Mouse (Mus musculus) G1E (cell line): ENCODE results near the gene Man1a. TPM values are rescaled to one million over a fixed set of nuclear protein-coding genes. Genes with fewer than 3 reads are reported as not detected.

Experiments
- ATAC-seq: 2 replicates; pipeline ENCODE4 v1.8.0; 2016; ENCODE audit warnings: mild to moderate bottlenecking; ENCODE audit not compliant: insufficient number of reproducible peaks, poor library complexity, low FRiP score, severe bottlenecking; ENCODE audit errors: extremely low read depth
- DNase-seq: peaks from one replicate; pipeline ENCODE4 v3.0.0; 2012; ENCODE audit warnings: low spot score
- H3K27me3 ChIP-seq: 2 replicates; pipeline ENCODE4 v1.6.1; 2012; ENCODE audit warnings: mild to moderate bottlenecking, low read length, inconsistent platforms; ENCODE audit not compliant: insufficient read depth
- H3K36me3 ChIP-seq: replicated peaks from 2 replicates; pipeline ENCODE3; 2012; ENCODE audit warnings: mild to moderate bottlenecking, inconsistent platforms
- H3K4me1 ChIP-seq: 2 replicates; pipeline ENCODE4 v1.6.1; 2012; ENCODE audit warnings: low read depth, low read length, inconsistent platforms, mixed read lengths; ENCODE audit not compliant: insufficient read depth
- H3K4me3 ChIP-seq: 2 replicates; pipeline ENCODE4 v1.5.1; 2012; ENCODE audit warnings: low read depth, mild to moderate bottlenecking, inconsistent platforms, low read length, moderate library complexity, mixed read lengths
- H3K9me3 ChIP-seq: replicated peaks from 2 replicates; pipeline ENCODE4 v1.6.1; 2012; ENCODE audit warnings: inconsistent platforms
- CTCF ChIP-seq: IDR thresholded peaks from 2 replicates; pipeline ENCODE4 v1.5.1; 2012; ENCODE audit warnings: low read depth, low read length, inconsistent platforms, mixed read lengths
- GATA1 ChIP-seq: IDR thresholded peaks from 2 replicates; pipeline ENCODE4 v1.6.1; 2012; ENCODE audit warnings: borderline replicate concordance, low read length, inconsistent platforms, mixed read lengths
- GATA2 ChIP-seq: IDR thresholded peaks from 2 replicates; pipeline ENCODE4 v1.6.1; 2012; ENCODE audit warnings: low read depth, low read length, inconsistent platforms, borderline replicate concordance
- POLR2AphosphoS5 ChIP-seq: IDR thresholded peaks from 2 replicates; pipeline ENCODE4 v1.6.1; 2012; ENCODE audit warnings: low read depth, low read length, inconsistent platforms; ENCODE audit not compliant: insufficient replicate concordance
- TAL1 ChIP-seq: conservative IDR thresholded peaks from 2 replicates; pipeline ENCODE4 v1.6.1; 2012; ENCODE audit warnings: low read depth, low read length, inconsistent platforms, mixed read lengths
- polyA plus RNA-seq: library from polyadenylated mRNA; stranded (reverse); fragments of >175 nt; gene quantifications from 2 replicates; pipeline ENCODE4 v1.2.3, GENCODE M21; 2012
- total RNA-seq, 2 experiments: library from RNA; stranded (forward) in 1 of 2; stranded (reverse) in 1 of 2; fragments of 200-1000 nt in 1 of 2; fragments of >200 nt in 1 of 2; fragmentation: Nextera tagmentation in 1 of 2; gene quantifications; 2 replicates each; pipeline ENCODE4 v1.2.3; 2014 to 2017

Man1a gene
- total RNA-seq (2014; fragmentation: Nextera tagmentation), result 6.6 TPM in 1 of 2 replicates, not detected in the other
- under 0.01 and 0.05 TPM in 2 replicates for total RNA-seq (2017)
- polyA plus RNA-seq, result 0.03 TPM in 1 of 2 replicates, not detected in the other

DNA sequence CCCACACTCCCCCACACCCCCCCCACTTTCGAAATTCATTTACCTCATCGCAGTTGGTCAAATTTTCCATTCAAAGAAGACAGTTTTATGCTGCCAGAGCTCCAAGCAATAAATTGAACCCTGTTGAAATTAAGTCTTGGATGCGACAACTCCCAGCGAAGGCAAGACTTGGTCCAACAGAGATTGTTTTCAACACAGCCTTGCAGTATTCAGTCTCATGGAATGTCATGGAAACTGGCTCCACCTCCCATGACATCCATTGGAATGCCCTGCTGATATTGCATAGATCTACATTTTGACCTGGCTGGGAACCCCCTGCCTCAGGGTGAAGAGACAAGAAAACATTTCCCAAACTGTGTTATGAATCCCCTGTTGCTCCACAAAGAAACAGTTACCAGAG, at the start of gene Man1a:
Man1a (minus strand) TSS at position 190 of the 400 bp plus-strand sequence.
- DNase-seq (no peak), ATAC-seq (no peak)
- no peak within 1 kb of the TSS for H3K4me3 ChIP-seq
- TF ChIP-seq GATA1 (no peak), POLR2AphosphoS5 (no peak), CTCF (no peak), GATA2 (no peak), TAL1 (no peak)
- no peaks in the 10 kb centered on the region for H3K27me3 ChIP-seq
- H3K36me3 ChIP-seq, result no peaks in the 10 kb centered on the region
- no peaks in the 10 kb centered on the region for H3K4me1 ChIP-seq
- peaks cover 19% of the 10 kb centered on the region for H3K9me3 ChIP-seq

DNA sequence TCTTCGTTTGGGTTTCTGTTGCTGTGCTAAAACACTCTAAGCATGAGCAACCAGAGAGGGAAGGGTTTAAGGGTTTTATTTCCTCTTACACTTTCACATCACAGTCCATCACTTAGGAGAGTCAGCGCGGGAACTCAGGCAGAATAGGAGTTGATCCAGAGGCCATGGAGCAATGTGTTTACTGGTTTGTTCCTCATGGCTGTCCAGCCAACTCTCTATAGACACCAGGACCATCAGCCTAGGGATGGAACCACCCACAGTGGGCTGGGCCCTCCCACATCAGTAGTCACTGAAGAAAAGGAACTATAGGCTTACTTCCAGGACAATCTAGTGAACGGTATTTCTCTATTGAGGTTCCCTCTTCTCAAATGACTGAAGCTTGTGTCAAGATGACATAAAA, 45.4 kb upstream of the Man1a start:
- no peak for TF ChIP-seq TAL1
- TF ChIP-seq GATA1, result no peak
- no peak for ATAC-seq
- Histone ChIP-seq H3K36me3 (no peaks in the 10 kb centered on the region), H3K9me3 (no peaks in the 10 kb centered on the region), H3K4me1 (no peaks in the 10 kb centered on the region), H3K4me3 (no peak overlapping the region), H3K27me3 (no peaks in the 10 kb centered on the region)
- DNase-seq, result no peak

DNA sequence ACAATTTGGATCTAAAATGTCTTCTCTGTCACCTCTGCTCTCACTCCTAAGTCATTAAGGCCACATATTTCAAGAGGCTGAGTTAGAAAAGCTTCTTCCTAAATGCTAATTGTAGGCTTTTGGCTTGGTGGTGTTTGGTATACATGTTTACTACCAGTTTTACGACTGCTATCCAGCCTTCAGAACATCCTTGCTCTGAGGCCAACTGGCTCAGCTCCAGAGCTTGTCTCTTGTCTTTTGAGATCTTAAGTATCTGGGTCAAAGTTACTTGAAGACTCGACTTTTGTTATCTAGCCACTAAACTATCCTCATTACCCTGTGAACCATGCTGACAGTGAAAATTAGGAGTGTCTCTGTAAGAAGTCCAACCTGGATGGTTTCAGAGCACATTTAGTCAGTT, 44.0 kb upstream of the Man1a start:
- Histone ChIP-seq H3K4me3 (no peak overlapping the region), H3K9me3 (no peaks in the 10 kb centered on the region), H3K27me3 (no peaks in the 10 kb centered on the region), H3K4me1 (no peaks in the 10 kb centered on the region), H3K36me3 (no peaks in the 10 kb centered on the region)
- TF ChIP-seq GATA2, result no peak
- TF ChIP-seq CTCF, result no peak
- no peak for TF ChIP-seq GATA1
- no peak for TF ChIP-seq POLR2AphosphoS5
- no peak for TF ChIP-seq TAL1
- DNase-seq (no peak), ATAC-seq (no peak)

DNA sequence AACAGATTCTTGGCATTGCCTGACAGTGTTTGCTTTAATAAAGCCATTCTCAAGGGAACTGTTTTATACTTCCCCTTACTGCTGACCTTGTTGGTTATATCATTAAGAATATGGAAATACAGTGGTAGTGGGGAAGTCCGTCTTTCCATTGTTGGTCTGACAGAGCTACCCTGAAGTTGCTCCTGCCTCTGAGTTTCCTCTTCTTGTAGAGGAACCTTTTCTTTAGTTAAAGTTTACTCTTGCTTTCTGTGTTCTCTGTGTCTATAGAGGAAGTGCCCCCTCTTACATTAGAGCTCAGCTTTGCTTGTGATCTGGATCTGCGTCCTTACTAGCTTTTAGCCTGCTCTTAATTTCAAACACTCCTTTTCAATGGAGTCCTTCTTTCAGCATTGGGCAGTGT, 42.9 kb upstream of the Man1a start:
- H3K36me3 ChIP-seq, result no peaks in the 10 kb centered on the region
- TF ChIP-seq POLR2AphosphoS5 (no peak), GATA1 (no peak), GATA2 (no peak), TAL1 (no peak), CTCF (no peak)
- DNase-seq (no peak), ATAC-seq (no peak)
- no peak overlapping the region for H3K4me3 ChIP-seq
- no peaks in the 10 kb centered on the region for H3K27me3 ChIP-seq
- no peaks in the 10 kb centered on the region for H3K4me1 ChIP-seq
- H3K9me3 ChIP-seq, result no peaks in the 10 kb centered on the region

DNA sequence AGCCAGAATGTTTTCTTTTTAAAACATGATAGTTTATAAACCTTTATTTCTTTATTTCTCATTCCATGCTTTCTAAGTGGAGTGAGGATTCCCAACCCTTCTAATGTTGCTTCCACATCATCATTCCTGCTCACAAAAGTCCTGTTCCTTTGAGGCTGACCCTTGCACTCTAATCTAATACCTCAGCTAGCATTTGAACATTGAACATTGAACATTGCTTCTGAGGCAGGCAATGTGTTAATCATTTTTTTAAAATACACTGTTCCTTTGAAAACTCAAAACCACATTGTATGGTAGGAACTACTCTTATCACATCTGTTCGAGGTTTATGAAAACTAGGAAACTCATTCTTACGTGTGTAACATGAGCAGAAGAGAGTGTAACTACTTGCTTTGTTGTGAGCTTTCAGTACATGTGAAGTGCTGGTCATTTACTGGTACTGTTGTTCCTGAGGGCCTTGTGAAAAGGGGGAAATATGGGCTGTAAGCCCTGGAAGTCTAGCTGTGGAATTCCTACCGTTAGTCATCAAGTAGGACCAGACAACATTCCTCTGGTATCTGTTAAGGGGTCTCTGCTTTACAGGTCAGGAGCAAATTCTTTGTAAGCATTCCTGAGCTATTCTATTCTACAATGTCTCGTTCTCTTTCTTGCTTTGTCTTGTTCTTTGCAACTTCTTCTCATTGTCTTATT, 42.0 kb upstream of the Man1a start:
- no peaks in the 10 kb centered on the region for H3K4me1 ChIP-seq

DNA sequence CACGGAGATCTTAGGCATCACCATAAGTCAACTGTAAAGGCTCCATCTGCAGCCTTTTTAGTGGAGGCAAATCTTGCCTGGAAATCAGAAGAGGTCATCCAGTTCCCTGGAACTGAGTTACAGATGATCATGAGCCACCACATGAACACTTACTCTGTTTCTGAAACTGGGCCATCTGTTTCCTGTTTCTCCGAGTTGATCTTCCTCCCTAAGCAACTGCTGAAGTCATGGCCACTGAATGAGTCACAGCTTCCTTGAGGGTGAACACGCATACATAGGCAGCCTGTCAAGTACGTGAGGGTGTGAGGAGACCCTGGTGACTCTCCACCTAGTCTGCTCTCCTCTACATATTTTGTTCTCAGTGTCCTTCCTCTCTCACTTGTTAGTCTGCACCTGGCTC, 41.4 kb upstream of the Man1a start:
- H3K27me3 ChIP-seq, result no peaks in the 10 kb centered on the region
- no peak overlapping the region for H3K4me3 ChIP-seq
- no peaks in the 10 kb centered on the region for H3K4me1 ChIP-seq
- DNase-seq (no peak), ATAC-seq (no peak)
- no peaks in the 10 kb centered on the region for H3K9me3 ChIP-seq
- TF ChIP-seq GATA1 (no peak), CTCF (no peak), GATA2 (no peak), POLR2AphosphoS5 (no peak), TAL1 (no peak)
- no peaks in the 10 kb centered on the region for H3K36me3 ChIP-seq

More for the DNA sequence above, 42.0 kb upstream of the Man1a start:
- TF ChIP-seq CTCF (no peak), TAL1 (no peak), GATA1 (no peak), POLR2AphosphoS5 (no peak), GATA2 (no peak)
- H3K27me3 ChIP-seq, result no peaks in the 10 kb centered on the region
- DNase-seq (no peak), ATAC-seq (no peak)
- no peaks in the 10 kb centered on the region for H3K36me3 ChIP-seq
- no peak overlapping the region for H3K4me3 ChIP-seq
- H3K9me3 ChIP-seq, result no peaks in the 10 kb centered on the region
